Mouse (Mus musculus) CH12.LX (cell line): ENCODE measurements around the gene Mcts1. TPM values are rescaled to one million over a fixed set of nuclear protein-coding genes. Genes with fewer than 3 reads are reported as not detected.

Experiments
- DNase-seq: peaks from one replicate; pipeline ENCODE4 v3.0.0-alpha.2; 2013; ENCODE audit errors: extremely low read depth
- H3K27ac ChIP-seq: 2 replicates; pipeline ENCODE4 v1.5.1; 2012; ENCODE audit warnings: low read depth, mild to moderate bottlenecking, control low read depth, moderate library complexity; ENCODE audit not compliant: insufficient read depth
- H3K27me3 ChIP-seq: replicated peaks from 2 replicates; pipeline ENCODE3; 2012; ENCODE audit warnings: inconsistent platforms
- H3K36me3 ChIP-seq, 2 experiments: replicated peaks in 1 of 2; 2 replicates each; pipeline versions ENCODE3 to v1.6.1; 2012; ENCODE audit warnings: inconsistent platforms in 1 of 2, low read length in 1 of 2, mild to moderate bottlenecking in 1 of 2, mixed read lengths in 1 of 2, moderate library complexity in 1 of 2; ENCODE audit not compliant: control insufficient read depth in 1 of 2, insufficient read depth in 1 of 2
- H3K4me1 ChIP-seq, 2 experiments: 2 replicates each; pipeline ENCODE4 v1.6.1; 2012; ENCODE audit warnings: inconsistent platforms in 1 of 2, moderate library complexity in 1 of 2; ENCODE audit not compliant: insufficient read depth in 2 of 2, control insufficient read depth in 1 of 2
- H3K4me2 ChIP-seq: 2 replicates; pipeline ENCODE4 v1.6.1; 2012; ENCODE audit warnings: low read depth, mild to moderate bottlenecking, control low read depth; ENCODE audit not compliant: poor library complexity, insufficient read depth, severe bottlenecking
- H3K4me3 ChIP-seq, 3 experiments: fragments of 150-350 bp in 1 of 3; sonication (generic) in 1 of 3; replicated peaks in 1 of 3; 2 replicates each; pipeline versions ENCODE3 to v1.5.1; 2011 to 2012; ENCODE audit warnings: low read depth in 2 of 3, low read length in 2 of 3, mild to moderate bottlenecking in 2 of 3, moderate library complexity in 2 of 3, control low read depth in 1 of 3, improper control_type of control experiment in 1 of 3, inconsistent platforms in 1 of 3, mixed read lengths in 1 of 3; ENCODE audit not compliant: poor library complexity in 1 of 3
- H3K79me2 ChIP-seq: replicated peaks from 2 replicates; pipeline ENCODE4 v1.6.1; 2012; ENCODE audit warnings: mild to moderate bottlenecking, moderate library complexity; ENCODE audit not compliant: control insufficient read depth, poor library complexity, insufficient read depth, severe bottlenecking; ENCODE audit errors: extremely low read depth
- H3K9ac ChIP-seq: 2 replicates; pipeline ENCODE4 v1.6.1; 2012; ENCODE audit warnings: low read depth, mild to moderate bottlenecking, control low read depth, moderate library complexity; ENCODE audit not compliant: insufficient read depth
- H3K9me3 ChIP-seq: replicated peaks from 2 replicates; pipeline ENCODE3; 2012; ENCODE audit warnings: low read length, inconsistent platforms, mixed read lengths
- CHD1 ChIP-seq: IDR thresholded peaks from 2 replicates; pipeline ENCODE4 v1.6.1; 2012; ENCODE audit warnings: low read depth, low read length, improper control_type of control experiment, inconsistent platforms
- CTCF ChIP-seq, 2 experiments: IDR thresholded peaks in 1 of 2; conservative IDR thresholded peaks in 1 of 2; 2 replicates each; pipeline ENCODE4 v1.5.1; 2011 to 2012; ENCODE audit warnings: low read depth in 2 of 2, low read length in 2 of 2, improper control_type of control experiment in 1 of 2, inconsistent platforms in 1 of 2, mild to moderate bottlenecking in 1 of 2, moderate library complexity in 1 of 2
- EP300 ChIP-seq: IDR thresholded peaks from 2 replicates; pipeline ENCODE4 v1.6.1; 2011; ENCODE audit warnings: low read length, improper control_type of control experiment
- JUN ChIP-seq: IDR thresholded peaks from 2 replicates; pipeline ENCODE4 v1.6.1; 2011; ENCODE audit warnings: low read depth, mild to moderate bottlenecking, low read length, improper control_type of control experiment, moderate library complexity; ENCODE audit not compliant: insufficient read depth
- KAT2A ChIP-seq: IDR thresholded peaks from 2 replicates; pipeline ENCODE4 v1.6.1; 2012; ENCODE audit warnings: low read length, improper control_type of control experiment, inconsistent platforms; ENCODE audit not compliant: insufficient replicate concordance
- MAZ ChIP-seq: IDR thresholded peaks from 2 replicates; pipeline ENCODE4 v1.6.1; 2012; ENCODE audit warnings: low read depth, mild to moderate bottlenecking, inconsistent platforms, low read length, improper control_type of control experiment, moderate library complexity
- MEF2A ChIP-seq: IDR thresholded peaks from 2 replicates; pipeline ENCODE4 v1.6.1; 2014; ENCODE audit warnings: low read depth, mild to moderate bottlenecking, inconsistent platforms, low read length, improper control_type of control experiment, borderline replicate concordance
- MXI1 ChIP-seq: IDR thresholded peaks from 2 replicates; pipeline ENCODE4 v1.6.1; 2011; ENCODE audit warnings: mild to moderate bottlenecking, low read depth, low read length, improper control_type of control experiment
- MYC ChIP-seq: IDR thresholded peaks from 2 replicates; pipeline ENCODE4 v1.6.1; 2011; ENCODE audit warnings: low read depth, mild to moderate bottlenecking, improper control_type of control experiment, low read length
- NELFE ChIP-seq: IDR thresholded peaks from 2 replicates; pipeline ENCODE4 v1.6.1; 2011; ENCODE audit warnings: low read depth, low read length, improper control_type of control experiment
- NRF1 ChIP-seq: IDR thresholded peaks from 2 replicates; pipeline ENCODE4 v1.6.1; 2014; ENCODE audit warnings: low read depth, mild to moderate bottlenecking, inconsistent platforms, low read length, improper control_type of control experiment, moderate library complexity
- POLR2A ChIP-seq: IDR thresholded peaks from 2 replicates; pipeline ENCODE4 v1.6.1; 2011; ENCODE audit warnings: low read depth, mild to moderate bottlenecking, improper control_type of control experiment, low read length
- RCOR1 ChIP-seq: conservative IDR thresholded peaks from 2 replicates; pipeline ENCODE4 v1.6.1; 2012; ENCODE audit warnings: low read depth, mild to moderate bottlenecking, inconsistent platforms, low read length, improper control_type of control experiment
- SMC3 ChIP-seq: IDR thresholded peaks from 2 replicates; pipeline ENCODE4 v1.6.1; 2011; ENCODE audit warnings: low read depth, low read length, improper control_type of control experiment
- TBP ChIP-seq: conservative IDR thresholded peaks from 2 replicates; pipeline ENCODE4 v1.6.1; 2011; ENCODE audit warnings: low read depth, low read length, improper control_type of control experiment
- USF1 ChIP-seq: IDR thresholded peaks from 2 replicates; pipeline ENCODE4 v1.6.1; 2014; ENCODE audit warnings: low read depth, mild to moderate bottlenecking, inconsistent platforms, low read length, improper control_type of control experiment
- USF2 ChIP-seq: conservative IDR thresholded peaks from 2 replicates; pipeline ENCODE4 v1.6.1; 2011; ENCODE audit warnings: low read depth, low read length, improper control_type of control experiment
- ZC3H11A ChIP-seq: IDR thresholded peaks from 2 replicates; pipeline ENCODE4 v1.6.1; 2012; ENCODE audit warnings: low read depth, mild to moderate bottlenecking, inconsistent platforms, low read length, improper control_type of control experiment
- ZKSCAN1 ChIP-seq: IDR thresholded peaks from 2 replicates; pipeline ENCODE4 v1.6.1; 2012; ENCODE audit warnings: low read depth, inconsistent platforms, low read length, improper control_type of control experiment, borderline replicate concordance
- dilution Hi-C: fragments of 300-500 bp; cut with MboI; formaldehyde crosslinking; loops from 2 replicates; pipeline ENCODE4 v1.14.3; 2020; ENCODE audit warnings: low sequenced_read_pairs; ENCODE audit not compliant: extremely low pct_unique_long_range_greater_than_20kb, extremely low pct_ligation_motif_present
- in situ Hi-C: fragments of 300-500 bp; cut with MboI; formaldehyde crosslinking; loops from 3 replicates; pipeline ENCODE4 v1.14.3; 2019; ENCODE audit warnings: low sequenced_read_pairs, low pct_ligation_motif_present, low pct_unique_long_range_greater_than_20kb, mixed read lengths
- polyA plus RNA-seq: library from polyadenylated mRNA; unstranded; fragments of >175 nt; gene quantifications from 2 replicates; pipeline ENCODE4 v1.2.1, GENCODE M21; 2012; ENCODE audit warnings: low read depth; ENCODE audit not compliant: insufficient read length
- total RNA-seq, 2 experiments: library from RNA; depleted of rRNA; stranded (reverse); fragments of 300-350 nt in 1 of 2; fragments of >200 nt in 1 of 2; gene quantifications; 2 replicates each; pipeline ENCODE4 v1.2.3; 2012 to 2014

Gene Mcts1
- total and polyA plus RNA-seq, 3 experiments: 48.5 to 183 (median 62.2) TPM

DNA sequence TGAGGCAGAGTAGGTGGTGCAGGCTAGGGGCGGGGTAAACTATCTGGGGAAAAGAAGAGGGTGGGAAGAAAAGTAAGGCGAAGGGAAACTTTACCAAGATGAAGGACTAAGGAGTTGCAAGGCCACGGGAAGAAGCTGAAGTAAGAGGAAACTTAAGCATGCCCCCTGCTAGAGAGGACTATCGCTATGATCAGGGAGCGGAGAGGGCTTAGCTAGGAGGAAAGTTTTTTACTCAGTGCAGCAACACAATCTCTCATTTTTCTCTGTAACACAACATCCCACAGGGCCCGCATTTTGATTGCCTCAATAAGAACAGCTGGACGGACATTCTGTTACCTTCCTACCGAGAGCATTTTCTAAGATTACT, 35.2 kb upstream of the Mcts1 start:
- Histone ChIP-seq H3K36me3 (peaks cover 0 to 10% of the 10 kb centered on the region in 2 experiments), H3K79me2 (peaks cover 18% of the 10 kb centered on the region), H3K27me3 (no peaks in the 10 kb centered on the region), H3K9me3 (no peaks in the 10 kb centered on the region), H3K27ac (no peak overlapping the region), H3K4me3 (peak overlapping the region; percentile 50 to 66 (median 57)), H3K9ac (peak overlapping the region; percentile 76), H3K4me2 (0 out of 2 replicates have a peak overlapping the region, but pooled peaks have one; percentile 13), H3K4me1 (no peaks in the 10 kb centered on the region)
- in situ Hi-C loops: no loop called here
- DNase-seq: no peak
- dilution Hi-C loops: no loop called here
- TF ChIP-seq USF2 (no peak), NRF1 (no peak), JUN (no peak), POLR2A (0 out of 2 replicates have a peak, but pooled peaks have one; percentile 25)

DNA sequence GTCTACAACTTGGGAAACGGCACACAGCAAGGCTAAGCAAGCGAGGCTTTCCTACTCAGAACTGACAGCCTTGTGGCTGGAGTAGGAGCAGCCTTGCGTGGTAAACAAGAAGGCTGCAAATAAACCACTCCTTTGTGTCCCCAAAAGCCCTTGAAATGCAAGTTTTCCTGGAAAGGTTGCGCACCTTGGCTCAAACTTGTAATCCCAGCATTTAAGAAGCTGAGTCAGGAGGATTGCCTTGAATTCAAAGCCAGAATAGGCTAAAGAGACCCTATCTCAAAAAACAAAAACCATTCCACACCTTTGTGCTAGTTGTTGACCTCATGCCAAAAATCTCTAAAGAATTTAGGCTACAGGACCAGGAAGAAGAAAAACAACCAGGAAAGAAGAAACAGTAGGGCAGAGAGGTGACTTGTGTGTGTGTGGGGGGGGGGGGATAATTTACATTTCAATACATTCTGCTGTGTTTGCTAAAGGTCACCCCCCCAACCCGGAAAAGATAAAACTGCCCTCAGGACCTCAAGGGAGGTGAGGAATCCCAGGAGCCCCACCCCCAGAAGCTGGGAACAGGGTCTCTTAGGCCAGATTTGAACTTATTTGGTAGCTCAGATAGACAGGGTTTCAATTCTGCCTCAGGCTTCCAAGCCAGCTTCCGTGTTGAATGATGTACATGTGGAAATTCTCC, 33.7 kb upstream of the Mcts1 start:
- in situ Hi-C loops (no loop called here), dilution Hi-C loops (no loop called here)
- Histone ChIP-seq H3K27ac (no peak overlapping the region), H3K9ac (no peak overlapping the region), H3K9me3 (no peaks in the 10 kb centered on the region), H3K4me2 (no peak overlapping the region), H3K36me3 (no peaks in the 10 kb centered on the region), H3K4me1 (no peaks in the 10 kb centered on the region), H3K4me3 (no peak overlapping the region), H3K79me2 (peaks cover 15% of the 10 kb centered on the region), H3K27me3 (no peaks in the 10 kb centered on the region)
- DNase-seq: no peak
- TF ChIP-seq MYC: no peak
- TF ChIP-seq MXI1: no peak
- no peak for TF ChIP-seq RCOR1
- no peak for TF ChIP-seq SMC3
- TF ChIP-seq MAZ: no peak
- TF ChIP-seq ZKSCAN1: no peak
- TF ChIP-seq NELFE: no peak
- TF ChIP-seq USF1: no peak
- TF ChIP-seq CHD1: no peak
- TF ChIP-seq CTCF (conservative IDR thresholded peaks at IDR 0.05 in 1 of 2, IDR thresholded peaks at IDR 0.05 in 1 of 2; ENCODE audit: low read depth in 2 of 2, low read length in 2 of 2): no peak
- TF ChIP-seq TBP: no peak
- TF ChIP-seq EP300: no peak
- no peak for TF ChIP-seq ZC3H11A
- TF ChIP-seq POLR2A: no peak
- TF ChIP-seq MEF2A: no peak
- TF ChIP-seq JUN: no peak
- TF ChIP-seq KAT2A: no peak
